Mouse (Mus musculus) liver, embryonic 15.5 days (tissue): ENCODE data around the gene Plac9b. TPM values are rescaled to one million over a fixed set of nuclear protein-coding genes. Genes with fewer than 3 reads are reported as not detected.
"Not testable (repeated sequence)": the region's sequence is repeated elsewhere in the genome, so short reads cannot be mapped to it uniquely, and the experiment has no call there.

Source experiments
- ATAC-seq: fragments of 200-750 bp; cut with Nextera tagmentation; 2 replicates; pipeline ENCODE4 v1.8.0; 2017; ENCODE audit warnings: moderate number of reproducible peaks, mild to moderate bottlenecking, moderate library complexity; ENCODE audit not compliant: insufficient read depth
- H3K27ac ChIP-seq: fragments of 300-500 bp; sonication (generic); replicated peaks from 2 replicates; pipeline ENCODE4 v1.5.1; 2015; ENCODE audit warnings: mild to moderate bottlenecking, inconsistent platforms
- H3K27me3 ChIP-seq: fragments of 300-500 bp; sonication (generic); 2 replicates; pipeline ENCODE4 v1.6.1; 2015; ENCODE audit warnings: mild to moderate bottlenecking, inconsistent platforms
- H3K36me3 ChIP-seq: fragments of 300-500 bp; sonication (generic); replicated peaks from 2 replicates; pipeline ENCODE4 v1.6.1; 2015; ENCODE audit warnings: moderate library complexity, mild to moderate bottlenecking, inconsistent platforms
- H3K4me1 ChIP-seq: fragments of 300-500 bp; sonication (generic); replicated peaks from 2 replicates; pipeline ENCODE4 v1.6.1; 2015; ENCODE audit warnings: inconsistent platforms
- H3K4me2 ChIP-seq: fragments of 300-500 bp; sonication (generic); 2 replicates; pipeline ENCODE4 v1.6.1; 2015; ENCODE audit warnings: moderate library complexity, mild to moderate bottlenecking, inconsistent platforms
- H3K4me3 ChIP-seq: fragments of 300-500 bp; sonication (generic); replicated peaks from 2 replicates; pipeline ENCODE4 v1.5.1; 2015; ENCODE audit warnings: mild to moderate bottlenecking, inconsistent platforms
- H3K9ac ChIP-seq: fragments of 300-500 bp; sonication (generic); 2 replicates; pipeline ENCODE4 v1.6.1; 2015; ENCODE audit warnings: moderate library complexity, mild to moderate bottlenecking, inconsistent platforms
- H3K9me3 ChIP-seq: fragments of 300-500 bp; sonication (generic); replicated peaks from 2 replicates; pipeline ENCODE4 v1.6.1; 2016; ENCODE audit warnings: inconsistent platforms
- WGBS: fragments of 180-500 bp; shearing (Covaris S2); methylation state at CpG from one replicate; pipeline ENCODE4 v1.1.7; 2015; ENCODE audit warnings: mixed read lengths; ENCODE audit not compliant: insufficient replicate concordance; 5-methylcytosine and 5-hydroxymethylcytosine counted together
- polyA plus RNA-seq: library from polyadenylated mRNA; unstranded; fragments of >200 nt; fragmentation: Nextera tagmentation; extraction: Ambion mirVana; gene quantifications from 2 replicates; pipeline ENCODE4 v1.2.1, GENCODE M21; 2015

The Plac9b gene
- polyA plus RNA-seq, 1 experiment from 2014 or later: 4.3 TPM

DNA sequence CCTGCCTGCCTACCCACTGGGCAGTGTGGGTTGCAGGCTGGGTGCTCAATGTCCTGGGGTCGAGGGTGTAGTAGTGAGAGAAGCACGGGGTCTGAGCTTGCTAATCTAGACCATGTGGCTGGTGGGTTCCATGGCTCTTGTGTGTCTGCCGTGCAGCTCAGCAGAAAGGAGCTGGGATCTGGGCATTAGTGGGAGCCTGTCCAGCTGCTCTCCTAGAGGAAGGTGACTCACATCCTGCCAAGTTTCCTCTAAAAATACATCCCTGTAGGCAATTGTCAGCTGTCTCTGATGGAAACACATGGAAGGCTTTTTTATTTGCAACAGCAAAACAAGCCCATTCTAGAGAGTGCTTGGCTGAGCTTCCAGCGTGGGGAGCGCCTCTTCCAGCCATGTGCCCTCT is 19.9 kb downstream of the Plac9b start:
- not testable (repeated sequence) for H3K9ac ChIP-seq, H3K36me3 ChIP-seq, ATAC-seq, H3K27me3 ChIP-seq, H3K4me2 ChIP-seq, H3K27ac ChIP-seq, H3K4me1 ChIP-seq, H3K4me3 ChIP-seq, H3K9me3 ChIP-seq
- no CpG with 5 or more reads among the region's 5 CpGs for WGBS

DNA sequence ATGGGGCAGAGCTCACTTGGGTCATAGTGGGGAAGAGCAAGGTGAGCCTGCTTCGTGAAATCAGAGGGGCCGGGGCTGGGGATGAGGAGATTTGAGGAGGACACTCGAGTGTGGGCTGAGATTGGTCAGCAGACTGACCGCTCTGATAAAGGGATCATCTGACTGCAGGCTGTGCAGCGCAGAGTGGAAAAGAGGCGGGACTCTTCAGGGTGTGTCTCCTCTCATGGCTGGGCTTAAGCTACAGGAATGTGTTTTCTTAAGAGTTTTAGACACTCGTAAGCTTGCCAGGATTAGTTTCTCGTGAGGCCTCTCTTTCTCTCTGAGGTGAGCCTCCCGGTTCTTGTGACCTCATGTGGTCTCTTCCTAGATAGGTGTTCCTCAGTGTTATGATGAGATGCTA is 21.1 kb downstream of the Plac9b start:
- not testable (repeated sequence) for H3K9ac ChIP-seq, H3K4me1 ChIP-seq, H3K27ac ChIP-seq, H3K9me3 ChIP-seq, H3K4me2 ChIP-seq, H3K36me3 ChIP-seq, H3K4me3 ChIP-seq, H3K27me3 ChIP-seq, ATAC-seq
- WGBS: no CpG with 5 or more reads among the region's 9 CpGs

DNA sequence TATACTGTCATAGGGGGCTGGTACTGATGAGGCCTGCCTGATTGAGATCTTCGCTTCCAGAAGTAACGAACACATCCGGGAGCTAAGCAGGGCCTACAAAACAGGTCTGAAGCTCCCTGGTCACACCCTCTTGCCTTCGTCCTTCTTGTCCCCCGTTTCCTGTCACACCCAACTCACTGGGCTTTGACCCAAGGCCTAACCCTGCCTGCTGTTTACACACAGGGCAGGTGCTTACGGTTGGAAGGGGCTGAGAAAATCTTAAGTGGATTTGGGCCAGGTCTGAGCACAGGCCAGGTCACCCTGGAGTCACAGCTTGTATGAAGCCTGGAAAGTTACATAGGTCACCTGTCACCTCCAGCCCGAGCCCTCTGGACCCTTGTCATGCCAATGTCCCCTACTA is 26.2 kb downstream of the Plac9b start:
- not testable (repeated sequence) for H3K27me3 ChIP-seq, H3K4me1 ChIP-seq, H3K4me3 ChIP-seq, H3K9ac ChIP-seq, H3K36me3 ChIP-seq, H3K27ac ChIP-seq, ATAC-seq, H3K4me2 ChIP-seq, H3K9me3 ChIP-seq
- no CpG with 5 or more reads among the region's 7 CpGs for WGBS

DNA sequence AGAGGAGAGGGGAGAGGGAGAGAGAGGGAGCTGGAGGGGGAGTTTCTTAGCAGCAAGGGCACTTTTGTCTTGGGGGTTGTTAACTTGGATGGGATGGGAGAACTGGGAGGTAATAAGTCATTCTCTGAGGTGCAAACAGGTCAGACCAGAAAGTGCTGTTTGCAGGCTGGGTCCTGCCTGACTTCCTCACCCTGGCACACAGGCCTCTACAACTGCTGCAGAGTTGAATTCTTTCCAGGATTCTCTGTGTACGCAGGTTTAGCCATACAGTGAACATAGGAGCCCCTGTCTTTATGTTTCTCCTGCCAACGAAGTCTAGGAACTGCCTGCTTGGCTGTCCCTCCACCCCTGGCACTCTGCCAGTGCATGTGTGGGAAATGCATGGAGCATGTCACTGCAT is 35.2 kb downstream of the Plac9b start:
- WGBS: no CpG with 5 or more reads among the region's 2 CpGs
- H3K36me3 ChIP-seq, H3K9me3 ChIP-seq, H3K4me1 ChIP-seq, H3K9ac ChIP-seq, ATAC-seq, H3K4me2 ChIP-seq, H3K4me3 ChIP-seq, H3K27me3 ChIP-seq, H3K27ac ChIP-seq: not testable (repeated sequence)

DNA sequence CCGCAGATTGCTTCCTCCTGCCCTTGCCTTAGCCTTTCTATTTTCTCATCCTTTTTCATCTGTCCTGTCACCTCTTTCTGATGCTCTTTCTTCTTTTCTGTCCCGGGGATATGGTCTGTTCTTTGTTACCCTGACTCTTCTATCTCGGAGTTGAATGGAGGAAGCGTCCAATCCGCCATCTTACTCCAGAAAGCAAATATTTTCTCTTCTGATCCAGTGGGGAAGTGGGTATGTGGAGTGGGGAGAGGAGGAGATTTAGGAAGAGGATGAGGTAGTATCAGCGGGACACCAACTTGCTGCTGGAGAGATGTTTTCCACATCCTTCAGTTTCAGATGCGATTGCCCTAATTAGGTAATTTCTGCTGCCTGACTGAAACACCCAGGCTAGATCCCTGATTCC is 63.2 kb downstream of the Plac9b start:
- not testable (repeated sequence) for H3K27me3 ChIP-seq, H3K9ac ChIP-seq, H3K4me2 ChIP-seq, H3K36me3 ChIP-seq, H3K4me1 ChIP-seq, ATAC-seq, H3K4me3 ChIP-seq, H3K9me3 ChIP-seq, H3K27ac ChIP-seq
- WGBS: no CpG with 5 or more reads among the region's 7 CpGs

DNA sequence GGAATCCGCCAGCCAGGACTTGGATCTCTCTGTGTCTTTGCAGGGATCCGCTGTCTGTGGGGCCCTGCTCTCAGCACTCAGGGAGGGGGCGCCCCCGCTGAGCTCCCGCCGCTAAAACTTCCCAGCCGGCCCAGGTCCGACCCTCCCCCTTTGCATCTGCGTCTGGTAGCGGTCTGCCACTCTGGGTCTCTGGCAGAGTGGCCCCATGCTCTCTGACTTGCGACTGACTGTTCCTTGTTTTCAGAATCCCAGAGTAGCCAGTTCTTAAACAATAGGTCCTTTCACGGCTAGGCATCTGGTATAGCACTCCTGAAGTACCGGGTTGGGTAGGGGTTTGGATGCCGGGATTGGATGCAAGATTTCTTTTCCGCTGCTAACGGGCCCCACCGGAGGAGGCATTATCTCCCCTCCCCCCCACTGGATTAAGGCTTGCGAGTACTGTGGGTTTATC is 63.7 kb downstream of the Plac9b start:
- H3K4me3 ChIP-seq, H3K4me1 ChIP-seq, H3K9ac ChIP-seq, H3K4me2 ChIP-seq, ATAC-seq, H3K27ac ChIP-seq, H3K27me3 ChIP-seq, H3K9me3 ChIP-seq, H3K36me3 ChIP-seq: not testable (repeated sequence)
- no CpG with 5 or more reads among the region's 18 CpGs for WGBS

DNA sequence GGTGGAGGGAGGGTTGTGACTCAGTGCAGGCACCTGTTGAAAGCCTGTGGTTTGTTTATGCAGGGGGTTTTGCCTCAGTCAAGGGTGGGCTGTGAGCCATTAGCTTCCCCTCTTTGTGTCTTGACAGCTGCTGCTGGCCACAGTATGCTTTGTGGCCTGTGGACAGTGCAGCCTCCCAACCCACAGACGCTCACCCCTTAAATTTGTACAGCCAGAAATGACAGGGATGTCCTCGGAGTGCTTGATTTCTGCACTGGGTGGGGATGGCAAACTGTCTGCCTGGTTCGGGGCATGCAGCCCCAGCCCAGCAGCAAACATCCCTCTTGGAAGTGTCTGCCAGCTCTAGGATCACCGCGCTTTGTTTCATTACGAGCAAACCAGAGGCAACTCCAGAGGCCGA is 64.1 kb downstream of the Plac9b start, which contains the start of gene Duxbl2:
TSS of gene Duxbl2 (plus strand) at position 200 of the 400 bp plus-strand sequence.
- not testable (repeated sequence) for H3K9me3 ChIP-seq, H3K27ac ChIP-seq, H3K4me1 ChIP-seq, H3K4me2 ChIP-seq, H3K27me3 ChIP-seq, H3K36me3 ChIP-seq, H3K4me3 ChIP-seq, ATAC-seq, H3K9ac ChIP-seq
- WGBS: no CpG with 5 or more reads among the region's 7 CpGs

Other genes starting within 250 kb of the Plac9b start
- 0.09 TPM in 1 of 2 replicates, not detected in the other for gene Cphx1, start 244.2 kb downstream of the Plac9b start, polyA plus RNA-seq
- gene Duxbl1, start 203.9 kb downstream of the Plac9b start, polyA plus RNA-seq: 0.12 TPM in 1 of 2 replicates, not detected in the other
- gene Gm9780, start 139.8 kb downstream of the Plac9b start, polyA plus RNA-seq: 3.4 and 4.0 TPM in 2 replicates
- gene Tmem254c, start 115.1 kb downstream of the Plac9b start, polyA plus RNA-seq: 10.4 and 11.3 TPM in 2 replicates
- not detected in 2 replicates for gene Cphx2, start 101.0 kb downstream of the Plac9b start, polyA plus RNA-seq
- gene Cphx3, start 100.2 kb downstream of the Plac9b start, polyA plus RNA-seq: 0.05 TPM in 1 of 2 replicates, not detected in the other
- 0.15 TPM in 1 of 2 replicates, not detected in the other for gene Duxbl2, start 64.1 kb downstream of the Plac9b start, polyA plus RNA-seq
- gene Tmem254b, start 24.6 kb upstream of the Plac9b start, polyA plus RNA-seq: 23.5 and 24.4 TPM in 2 replicates
- not detected in 2 replicates for gene Duxbl3, start 75.5 kb upstream of the Plac9b start, polyA plus RNA-seq